Mouse (Mus musculus) limb, embryonic 13.5 days (tissue): ENCODE measurements at regions not wholly inside any gene's neighbourhood (a gene's known extent, or its start where the extent isn't known, plus 50 kb on each side); places are given as distances from the start of the nearest gene placed in this dataset.

Experiments used
- ATAC-seq: fragments of 200-750 bp; cut with Nextera tagmentation; 2 replicates; pipeline ENCODE4 v1.8.0; 2017; ENCODE audit warnings: low read depth, moderate number of reproducible peaks, moderate TSS enrichment; ENCODE audit not compliant: low FRiP score
- H3K27ac ChIP-seq: fragments of 300-500 bp; sonication (generic); 2 replicates; pipeline ENCODE4 v1.5.1; 2015; ENCODE audit warnings: inconsistent platforms, mild to moderate bottlenecking, moderate library complexity
- H3K27me3 ChIP-seq: fragments of 300-500 bp; sonication (generic); 2 replicates; pipeline ENCODE4 v1.6.1; 2015; ENCODE audit warnings: mild to moderate bottlenecking, inconsistent platforms
- H3K36me3 ChIP-seq: fragments of 300-500 bp; sonication (generic); 2 replicates; pipeline ENCODE4 v1.6.1; 2015; ENCODE audit warnings: inconsistent platforms, mild to moderate bottlenecking, moderate library complexity
- H3K4me1 ChIP-seq: fragments of 300-500 bp; sonication (generic); 2 replicates; pipeline ENCODE4 v1.6.1; 2015; ENCODE audit warnings: inconsistent platforms
- H3K4me2 ChIP-seq: fragments of 300-500 bp; sonication (generic); replicated peaks from 2 replicates; pipeline ENCODE4 v1.6.1; 2015; ENCODE audit warnings: inconsistent platforms, mild to moderate bottlenecking, moderate library complexity
- H3K4me3 ChIP-seq: fragments of 300-500 bp; sonication (generic); 2 replicates; pipeline ENCODE4 v1.5.1; 2015; ENCODE audit warnings: moderate library complexity, mild to moderate bottlenecking, inconsistent platforms
- H3K9ac ChIP-seq: fragments of 300-500 bp; sonication (generic); 2 replicates; pipeline ENCODE4 v1.6.1; 2015; ENCODE audit warnings: mild to moderate bottlenecking, inconsistent platforms
- H3K9me3 ChIP-seq: fragments of 300-500 bp; sonication (generic); 2 replicates; pipeline ENCODE4 v1.6.1; 2016; ENCODE audit warnings: inconsistent platforms
- whole genome bisulfite sequencing: fragments of 180-500 bp; shearing (Covaris S2); methylation state at CpG from one replicate; pipeline ENCODE4 v1.1.7; 2015; 5-methylcytosine and 5-hydroxymethylcytosine counted together

- 84% methylated on average over 10 of the region's 10 CpGs for WGBS
- H3K4me3 ChIP-seq, result no peak overlapping the region
- peaks cover 28% of the 10 kb centered on the region for H3K4me1 ChIP-seq
- H3K27ac ChIP-seq, result no peak overlapping the region
- no peak overlapping the region for H3K4me2 ChIP-seq
- ATAC-seq, result no peak
- no peaks in the 10 kb centered on the region for H3K27me3 ChIP-seq
- H3K9ac ChIP-seq, result no peak overlapping the region
- H3K9me3 ChIP-seq, result peaks cover 7% of the 10 kb centered on the region
- no peaks in the 10 kb centered on the region for H3K36me3 ChIP-seq
Measured at GRCm38 (mm10) chr10:116678950-116679735, 97.8 kb upstream of the Cnot2 start.

DNA sequence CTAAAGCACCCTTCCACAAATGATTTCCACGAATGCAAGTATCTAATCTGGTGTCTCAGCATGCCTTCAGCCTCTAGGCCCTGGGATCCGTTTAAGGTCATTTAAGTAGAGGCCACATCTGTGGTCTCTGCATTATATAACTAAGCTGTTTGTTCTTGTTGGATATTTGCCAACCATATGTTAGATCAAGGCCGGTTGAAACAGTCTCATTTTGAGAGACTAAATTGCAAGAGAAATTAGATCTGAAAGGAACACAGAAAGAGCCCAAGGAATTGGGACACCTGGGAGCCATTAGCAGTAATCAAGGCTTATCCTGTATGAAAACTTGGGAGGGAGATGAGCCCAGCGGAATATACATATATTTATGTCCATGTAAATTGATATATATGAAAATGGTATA lies 96.6 kb upstream of the Cnot2 start:
- 24% methylated on average over 4 of the region's 4 CpGs for WGBS
- no peak overlapping the region for H3K9ac ChIP-seq
- no peaks in the 10 kb centered on the region for H3K27me3 ChIP-seq
- H3K9me3 ChIP-seq, result peaks cover 7% of the 10 kb centered on the region
- H3K36me3 ChIP-seq, result no peaks in the 10 kb centered on the region
- H3K4me2 ChIP-seq, result no peak overlapping the region
- no peak for ATAC-seq
- H3K4me3 ChIP-seq, result no peak overlapping the region
- H3K27ac ChIP-seq, result no peak overlapping the region
- peaks cover 18% of the 10 kb centered on the region for H3K4me1 ChIP-seq

- H3K9me3 ChIP-seq, result no peaks in the 10 kb centered on the region
- ATAC-seq, result peak; percentile 44; the same call in 1 of the 2 replicates
- H3K4me1 ChIP-seq, result peaks cover 16% of the 10 kb centered on the region
- H3K27me3 ChIP-seq, result no peaks in the 10 kb centered on the region
- H3K4me3 ChIP-seq, result no peak overlapping the region
- WGBS, result 36% methylated on average over 7 of the region's 7 CpGs
- H3K9ac ChIP-seq, result no peak overlapping the region
- H3K36me3 ChIP-seq, result no peaks in the 10 kb centered on the region
- peak overlapping the region; percentile 44; the same call in 1 of the 2 replicates for H3K27ac ChIP-seq
- H3K4me2 ChIP-seq, result no peak overlapping the region; the same call in 1 of the 2 replicates
Measured at GRCm38 (mm10) chr10:116675171-116675570, 93.9 kb upstream of the Cnot2 start.

DNA sequence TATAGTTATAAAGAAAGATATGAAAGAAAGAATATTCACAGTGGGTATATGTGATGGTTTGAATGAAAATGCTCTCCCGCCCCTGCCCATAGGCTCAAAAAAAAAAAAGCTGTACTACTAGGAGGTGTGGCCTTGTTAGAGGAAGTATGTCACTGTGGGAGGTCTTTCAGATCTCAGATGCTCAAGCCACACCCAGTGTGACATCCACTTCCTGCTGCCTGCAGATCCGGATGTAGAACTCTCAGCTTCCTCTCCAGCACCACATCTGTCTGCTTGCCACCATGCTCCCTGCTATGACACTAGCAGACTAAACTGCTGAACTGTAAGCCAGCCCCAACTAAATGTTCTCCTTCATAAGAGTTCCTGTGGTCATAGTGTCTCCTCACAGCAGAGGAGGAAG lies 93.0 kb upstream of the Cnot2 start:
- H3K9ac ChIP-seq, result no peak overlapping the region
- no peaks in the 10 kb centered on the region for H3K27me3 ChIP-seq
- no peak overlapping the region for H3K27ac ChIP-seq
- peaks cover 16% of the 10 kb centered on the region for H3K4me1 ChIP-seq
- 77% methylated on average over 2 of the region's 2 CpGs for WGBS
- H3K4me2 ChIP-seq, result no peak overlapping the region
- H3K9me3 ChIP-seq, result no peaks in the 10 kb centered on the region
- H3K36me3 ChIP-seq, result no peaks in the 10 kb centered on the region
- no peak overlapping the region for H3K4me3 ChIP-seq
- ATAC-seq, result no peak

- H3K36me3 ChIP-seq, result no peaks in the 10 kb centered on the region
- H3K27ac ChIP-seq, result no peak overlapping the region
- ATAC-seq, result no peak
- no peaks in the 10 kb centered on the region for H3K4me1 ChIP-seq
- H3K9me3 ChIP-seq, result no peaks in the 10 kb centered on the region
- H3K27me3 ChIP-seq, result no peaks in the 10 kb centered on the region
- no peak overlapping the region for H3K9ac ChIP-seq
- WGBS, result 92% methylated on average over 6 of the region's 6 CpGs
- H3K4me3 ChIP-seq, result no peak overlapping the region
- no peak overlapping the region for H3K4me2 ChIP-seq
Measured at GRCm38 (mm10) chr10:116658162-116658962, 77.1 kb upstream of the Cnot2 start.

GRCm38 (mm10) chr10:116655891-116656290 lies 74.6 kb upstream of the Cnot2 start:
- Histone ChIP-seq H3K9ac (no peak overlapping the region), H3K4me2 (no peak overlapping the region), H3K27ac (no peak overlapping the region), H3K4me3 (no peak overlapping the region), H3K27me3 (no peaks in the 10 kb centered on the region), H3K36me3 (no peaks in the 10 kb centered on the region), H3K4me1 (no peaks in the 10 kb centered on the region), H3K9me3 (no peaks in the 10 kb centered on the region)
- 76% methylated on average over 7 of the region's 7 CpGs for WGBS
- no peak for ATAC-seq

DNA sequence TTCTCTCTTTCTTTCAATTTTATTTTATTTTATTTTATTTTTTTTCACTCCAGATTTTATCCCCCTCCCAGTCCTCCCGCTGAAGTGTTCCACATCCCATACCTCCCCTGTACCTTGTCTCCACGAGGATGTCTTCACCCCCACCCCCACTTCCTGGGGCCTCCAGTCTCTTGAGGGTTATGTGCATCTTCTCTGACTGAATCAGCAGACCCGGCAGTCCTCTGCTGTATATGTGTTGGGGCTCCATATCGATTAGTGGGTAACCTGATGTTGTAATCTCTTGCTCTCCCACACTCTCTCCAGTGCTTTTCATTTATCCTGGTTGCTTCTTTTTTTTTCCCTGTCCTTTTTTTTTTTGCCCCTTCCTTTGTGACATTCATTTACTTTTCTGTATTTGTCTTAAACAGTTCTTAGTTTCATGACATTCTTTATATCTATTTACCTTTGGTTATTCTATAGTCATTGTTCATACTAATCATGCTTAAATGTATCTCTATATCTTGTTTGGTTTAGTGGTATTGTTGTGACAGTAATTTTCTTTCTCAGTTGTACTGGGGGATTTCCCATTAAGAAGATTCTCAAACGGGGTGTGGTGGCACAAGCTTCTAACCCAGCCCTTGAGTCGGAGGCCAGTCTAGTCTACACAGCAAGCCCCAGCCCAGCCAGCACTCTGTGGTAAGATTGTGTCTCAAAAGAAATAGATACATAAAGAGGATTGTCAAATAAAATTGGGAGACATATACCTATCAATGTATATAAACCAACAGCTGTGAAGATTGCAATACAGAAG lies 73.9 kb upstream of the Cnot2 start:
- no peaks in the 10 kb centered on the region for H3K27me3 ChIP-seq
- WGBS, result 76% methylated on average over 6 of the region's 6 CpGs

DNA sequence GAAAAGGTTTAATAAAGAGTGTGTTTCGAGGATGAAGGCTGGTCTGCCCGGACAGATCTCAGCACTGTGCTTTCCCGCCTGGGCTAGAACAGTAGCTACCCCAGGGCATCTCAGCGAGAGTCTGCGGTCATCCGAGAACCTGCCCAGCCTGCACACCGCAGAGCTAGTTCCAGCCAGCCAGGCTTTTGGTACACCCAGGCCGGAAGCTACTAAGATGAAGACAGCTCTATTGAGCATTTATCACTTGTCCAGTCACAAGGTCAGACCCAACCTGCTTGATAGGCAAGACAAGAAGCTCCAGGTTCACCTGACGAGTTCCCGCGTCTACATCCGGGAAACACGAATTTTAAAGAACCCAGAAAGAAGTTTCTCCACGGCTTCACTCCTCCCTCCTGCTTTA lies 72.8 kb upstream of the Cnot2 start:
- no peak for ATAC-seq
- WGBS, result 94% methylated on average over 14 of the region's 14 CpGs

More for the DNA sequence above, 73.9 kb upstream of the Cnot2 start:
- no peaks in the 10 kb centered on the region for H3K4me1 ChIP-seq
- H3K4me3 ChIP-seq, result no peak overlapping the region
- no peak overlapping the region for H3K9ac ChIP-seq
- ATAC-seq, result no peak
- no peaks in the 10 kb centered on the region for H3K9me3 ChIP-seq
- H3K4me2 ChIP-seq, result no peak overlapping the region
- no peak overlapping the region for H3K27ac ChIP-seq
- no peaks in the 10 kb centered on the region for H3K36me3 ChIP-seq

DNA sequence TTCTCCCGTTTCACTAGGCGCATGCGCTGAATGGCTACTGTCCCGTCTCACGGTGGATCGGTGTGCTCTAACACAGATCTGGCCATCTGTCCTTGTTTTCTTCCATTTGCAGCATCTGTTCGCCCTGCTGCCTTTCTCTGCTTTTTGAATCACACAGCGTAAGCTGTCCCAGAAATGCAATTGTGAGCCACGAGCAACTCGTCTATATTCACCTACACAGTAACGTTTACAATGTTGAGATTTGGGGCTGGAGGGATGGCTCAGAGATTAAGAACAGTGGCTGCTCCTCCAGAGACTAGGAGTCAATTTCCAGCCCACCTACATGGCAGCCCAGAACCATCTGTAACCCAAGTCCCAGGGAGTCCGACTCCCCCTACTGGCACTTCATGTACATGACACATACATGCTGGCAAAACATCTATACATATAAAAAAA lies 72.2 kb upstream of the Cnot2 start:
- Histone ChIP-seq H3K27me3 (no peaks in the 10 kb centered on the region), H3K27ac (no peak overlapping the region), H3K36me3 (no peaks in the 10 kb centered on the region), H3K4me1 (no peaks in the 10 kb centered on the region), H3K4me2 (no peak overlapping the region), H3K9me3 (no peaks in the 10 kb centered on the region), H3K9ac (no peak overlapping the region), H3K4me3 (no peak overlapping the region)
- WGBS, result 82% methylated on average over 12 of the region's 12 CpGs
- ATAC-seq, result no peak

More for the DNA sequence above, 72.8 kb upstream of the Cnot2 start:
- Histone ChIP-seq H3K9ac (no peak overlapping the region), H3K27ac (no peak overlapping the region), H3K36me3 (no peaks in the 10 kb centered on the region), H3K27me3 (no peaks in the 10 kb centered on the region), H3K4me2 (no peak overlapping the region), H3K9me3 (no peaks in the 10 kb centered on the region), H3K4me3 (no peak overlapping the region), H3K4me1 (no peaks in the 10 kb centered on the region)

GRCm38 (mm10) chr10:116649287-116649686 lies 68.0 kb upstream of the Cnot2 start:
- Histone ChIP-seq H3K27ac (no peak overlapping the region), H3K36me3 (no peaks in the 10 kb centered on the region), H3K27me3 (no peaks in the 10 kb centered on the region), H3K9me3 (no peaks in the 10 kb centered on the region), H3K4me3 (no peak overlapping the region), H3K4me1 (no peaks in the 10 kb centered on the region), H3K4me2 (no peak overlapping the region), H3K9ac (no peak overlapping the region)
- ATAC-seq, result no peak
- WGBS, result 88% methylated on average over 3 of the region's 3 CpGs

DNA sequence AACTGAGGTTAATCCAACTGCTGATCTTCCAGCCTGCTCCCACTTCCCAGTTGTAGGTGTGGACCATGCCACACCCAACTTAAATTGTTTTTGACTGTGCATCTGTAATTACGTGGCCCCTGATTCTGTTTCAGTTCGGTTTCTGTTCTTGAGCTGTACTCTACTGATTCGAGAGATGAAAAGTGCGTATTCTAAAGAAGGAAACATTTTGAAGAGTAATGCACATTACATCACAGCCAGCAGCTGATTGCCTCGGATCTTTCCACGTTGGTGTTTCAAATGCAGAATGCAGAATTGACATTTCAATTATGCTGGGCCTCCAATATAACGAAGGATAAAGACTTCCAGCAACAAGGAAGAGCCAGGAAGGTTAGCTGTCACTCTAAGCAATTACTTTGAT lies 64.7 kb upstream of the Cnot2 start:
- H3K9ac ChIP-seq, result no peak overlapping the region
- H3K4me1 ChIP-seq, result no peaks in the 10 kb centered on the region
- H3K27ac ChIP-seq, result no peak overlapping the region
- no peak overlapping the region for H3K4me2 ChIP-seq
- no peaks in the 10 kb centered on the region for H3K27me3 ChIP-seq
- H3K4me3 ChIP-seq, result no peak overlapping the region
- WGBS, result 82% methylated on average over 7 of the region's 7 CpGs
- no peaks in the 10 kb centered on the region for H3K36me3 ChIP-seq
- no peak for ATAC-seq
- H3K9me3 ChIP-seq, result no peaks in the 10 kb centered on the region

DNA sequence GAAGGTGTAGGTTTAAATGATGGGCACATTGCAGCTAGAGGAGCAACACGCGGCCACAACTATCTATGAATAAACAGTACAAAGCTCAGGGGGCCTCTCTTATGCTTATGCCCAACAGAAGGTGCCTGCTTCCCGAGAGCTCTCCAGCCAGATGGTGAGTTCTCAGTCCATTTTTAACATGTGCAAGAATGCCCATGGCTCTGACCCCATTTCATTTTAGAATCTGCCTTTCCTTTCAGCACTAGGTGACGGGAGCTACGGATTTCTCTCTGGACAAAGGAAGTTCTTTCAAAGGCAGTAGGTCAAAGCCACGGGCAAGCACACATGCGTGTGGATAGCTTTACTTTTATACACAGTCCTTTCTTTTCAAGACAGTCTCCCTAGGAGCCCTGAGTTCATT lies 64.3 kb upstream of the Cnot2 start:
- Histone ChIP-seq H3K4me3 (no peak overlapping the region), H3K27ac (no peak overlapping the region), H3K27me3 (no peaks in the 10 kb centered on the region), H3K4me2 (no peak overlapping the region), H3K4me1 (no peaks in the 10 kb centered on the region), H3K9ac (no peak overlapping the region), H3K36me3 (no peaks in the 10 kb centered on the region), H3K9me3 (no peaks in the 10 kb centered on the region)
- WGBS, result 82% methylated on average over 7 of the region's 7 CpGs
- ATAC-seq, result no peak
